Mouse (Mus musculus) neural tube, embryonic 14.5 days (tissue): Measurements from ENCODE around the gene C87436. TPM values are rescaled to one million over a fixed set of nuclear protein-coding genes. Genes with fewer than 3 reads are reported as not detected.

Experiments
- ATAC-seq: fragments of 200-750 bp; cut with Nextera tagmentation; 2 replicates; pipeline ENCODE4 v1.8.0; 2017; ENCODE audit warnings: low read depth, mild to moderate bottlenecking, moderate TSS enrichment, moderate library complexity
- H3K27ac ChIP-seq: fragments of 300-500 bp; sonication (generic); 2 replicates; pipeline ENCODE4 v1.5.1; 2014; ENCODE audit warnings: low read depth, mild to moderate bottlenecking, control low read depth, low read length, moderate library complexity, mixed read lengths
- H3K27me3 ChIP-seq: fragments of 300-500 bp; sonication (generic); 2 replicates; pipeline ENCODE4 v1.6.1; 2014; ENCODE audit warnings: low read length; ENCODE audit not compliant: control insufficient read depth, insufficient read depth
- H3K36me3 ChIP-seq: fragments of 300-500 bp; sonication (generic); 2 replicates; pipeline ENCODE4 v1.6.1; 2014; ENCODE audit warnings: low read length, mixed read lengths; ENCODE audit not compliant: control insufficient read depth, insufficient read depth
- H3K4me1 ChIP-seq: fragments of 300-500 bp; sonication (generic); 2 replicates; pipeline ENCODE4 v1.6.1; 2014; ENCODE audit warnings: low read length; ENCODE audit not compliant: control insufficient read depth, insufficient read depth
- H3K4me2 ChIP-seq: fragments of 300-500 bp; sonication (generic); 2 replicates; pipeline ENCODE4 v1.6.1; 2014; ENCODE audit warnings: mild to moderate bottlenecking, low read depth, low read length, control low read depth
- H3K4me3 ChIP-seq: fragments of 300-500 bp; sonication (generic); 2 replicates; pipeline ENCODE4 v1.5.1; 2014; ENCODE audit warnings: low read depth, low read length, control low read depth, mixed read lengths
- H3K9ac ChIP-seq: fragments of 300-500 bp; sonication (generic); replicated peaks from 2 replicates; pipeline ENCODE4 v1.6.1; 2014; ENCODE audit warnings: low read depth, mild to moderate bottlenecking, control low read depth, low read length, mixed read lengths
- H3K9me3 ChIP-seq: fragments of 300-500 bp; sonication (generic); 2 replicates; pipeline ENCODE4 v1.6.1; 2016; ENCODE audit warnings: low read length; ENCODE audit not compliant: control insufficient read depth
- WGBS: fragments of 180-500 bp; shearing (Covaris S2); extraction: QIAGEN DNeasy Blood & Tissue Kit; methylation state at CpG from one replicate; pipeline ENCODE4 v1.1.7; 2014; 5-methylcytosine and 5-hydroxymethylcytosine counted together
- polyA plus RNA-seq: library from polyadenylated mRNA; unstranded; fragments of >200 nt; fragmentation: Nextera tagmentation; extraction: Ambion mirVana; gene quantifications from 2 replicates; pipeline ENCODE4 v1.2.1, GENCODE M21; 2014

C87436 gene
- polyA plus RNA-seq, 1 experiment from 2014 or later, result 21.9 TPM

DNA sequence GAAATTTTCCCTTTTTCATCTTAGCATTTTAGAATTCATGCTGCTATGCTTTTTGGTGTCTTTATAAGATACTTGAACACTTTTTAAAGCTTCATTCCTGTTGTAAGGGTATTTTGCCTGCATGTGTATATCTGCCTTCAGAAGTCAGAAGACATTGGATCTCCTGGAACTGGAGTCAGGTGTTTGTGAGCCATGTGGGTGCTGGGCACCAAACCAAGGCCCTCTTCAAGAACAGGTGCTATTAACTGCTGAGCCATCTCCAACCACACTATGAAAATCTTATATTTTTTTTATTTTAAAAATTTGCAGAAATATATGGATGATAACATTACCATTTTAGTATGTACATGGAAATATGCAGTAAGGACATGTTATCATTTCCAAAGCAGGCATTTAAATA is 31.9 kb upstream of the C87436 start:
- peak overlapping the region; percentile 77 for H3K4me3 ChIP-seq
- peaks cover 12% of the 10 kb centered on the region for H3K4me1 ChIP-seq
- no peak for ATAC-seq

DNA sequence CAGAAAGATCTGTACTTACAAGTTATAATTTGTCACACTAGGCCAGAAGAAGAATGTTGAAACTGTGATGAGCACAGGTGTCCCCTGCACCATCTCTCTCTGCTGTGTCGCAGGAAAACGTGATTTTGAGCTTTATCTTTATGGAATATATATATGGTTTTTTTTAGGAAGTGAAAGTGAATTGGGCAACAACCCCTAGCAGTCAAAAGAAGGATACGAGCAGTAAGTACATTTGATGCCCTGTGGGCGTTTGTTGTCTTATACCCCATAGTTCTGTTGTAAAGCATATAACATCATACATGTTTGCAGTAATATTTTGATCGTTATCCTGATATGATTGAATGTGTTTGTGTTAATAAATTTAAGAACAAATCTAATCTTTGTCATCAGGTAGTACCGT is 19.5 kb upstream of the C87436 start:
- no peak overlapping the region for H3K27ac ChIP-seq
- 94% methylated on average over 6 of the region's 6 CpGs for WGBS
- no peaks in the 10 kb centered on the region for H3K4me1 ChIP-seq
- no peaks in the 10 kb centered on the region for H3K27me3 ChIP-seq
- no peaks in the 10 kb centered on the region for H3K9me3 ChIP-seq
- no peak overlapping the region for H3K4me3 ChIP-seq
- H3K36me3 ChIP-seq, result peaks cover 62% of the 10 kb centered on the region
- H3K4me2 ChIP-seq, result no peak overlapping the region
- no peak for ATAC-seq
- H3K9ac ChIP-seq, result no peak overlapping the region

More for the DNA sequence above, 31.9 kb upstream of the C87436 start:
- H3K36me3 ChIP-seq, result no peaks in the 10 kb centered on the region; the same call in 1 of the 2 replicates
- no peaks in the 10 kb centered on the region for H3K9me3 ChIP-seq
- H3K27ac ChIP-seq, result no peak overlapping the region
- H3K4me2 ChIP-seq, result peak overlapping the region; percentile 81
- no peaks in the 10 kb centered on the region for H3K27me3 ChIP-seq
- no peak overlapping the region for H3K9ac ChIP-seq

DNA sequence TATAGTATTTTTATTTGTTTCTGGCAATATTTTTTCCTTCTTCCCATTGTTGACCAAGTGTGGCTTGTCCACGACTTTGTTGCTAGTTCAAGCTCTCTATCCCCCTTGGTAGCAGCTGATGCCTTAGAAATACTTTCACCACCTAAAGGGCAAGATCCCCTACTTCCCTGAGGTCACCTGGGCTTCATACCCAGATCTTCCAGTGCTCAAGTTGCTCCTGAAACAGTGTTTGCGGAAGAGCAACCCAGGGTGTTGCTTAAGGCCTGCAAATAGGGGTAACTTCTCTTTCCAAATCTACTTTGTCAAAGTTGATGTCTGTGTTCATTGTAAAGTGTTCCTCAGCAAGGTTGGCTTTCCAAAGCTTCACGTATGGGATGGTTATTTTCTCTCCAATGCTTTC is 18.9 kb upstream of the C87436 start:
- Histone ChIP-seq H3K4me3 (no peak overlapping the region), H3K9me3 (no peaks in the 10 kb centered on the region), H3K27ac (no peak overlapping the region), H3K27me3 (no peaks in the 10 kb centered on the region), H3K9ac (no peak overlapping the region), H3K4me2 (no peak overlapping the region), H3K36me3 (peaks cover 59% of the 10 kb centered on the region), H3K4me1 (no peaks in the 10 kb centered on the region)
- no peak for ATAC-seq
- 91% methylated on average over 3 of the region's 3 CpGs for WGBS

GRCm38 (mm10) chr6:86420491-86420890 is 17.7 kb upstream of the C87436 start:
- no peaks in the 10 kb centered on the region for H3K27me3 ChIP-seq
- 82% methylated on average over 6 of the region's 6 CpGs for WGBS
- H3K4me3 ChIP-seq, result no peak overlapping the region
- H3K36me3 ChIP-seq, result peaks cover 68% of the 10 kb centered on the region
- no peak overlapping the region for H3K9ac ChIP-seq
- H3K27ac ChIP-seq, result no peak overlapping the region
- ATAC-seq, result no peak
- no peaks in the 10 kb centered on the region for H3K4me1 ChIP-seq
- no peak overlapping the region for H3K4me2 ChIP-seq
- no peaks in the 10 kb centered on the region for H3K9me3 ChIP-seq

DNA sequence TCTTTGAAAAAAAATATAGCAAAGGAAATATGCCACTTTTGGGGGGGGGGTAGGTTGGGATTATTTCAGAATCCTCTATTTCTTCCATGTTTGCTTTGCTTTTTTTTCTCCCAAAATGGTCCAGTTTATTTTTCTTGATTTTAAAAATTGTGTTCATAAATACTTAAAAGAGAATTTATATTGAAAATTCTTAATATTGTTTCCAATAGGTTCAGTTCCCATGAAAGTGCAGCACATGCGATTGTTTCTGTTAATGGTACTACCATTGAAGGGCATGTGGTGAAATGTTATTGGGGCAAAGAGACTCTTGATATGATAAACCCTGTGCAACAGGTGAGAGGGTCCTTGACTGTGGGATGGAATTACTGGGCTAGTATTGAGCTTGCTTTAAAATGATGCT is 11.8 kb upstream of the C87436 start, which contains the start of gene Gm44790:
Gene Gm44790, plus strand, starts transcription at position 301 of the 400 bp plus-strand sequence.
- H3K9ac ChIP-seq, result no peak within 1 kb of the TSS
- no peak within 1 kb of the TSS for H3K4me2 ChIP-seq
- no peaks in the 10 kb centered on the region for H3K27me3 ChIP-seq
- WGBS, result 98% methylated on average over 1 of the region's 1 CpGs
- ATAC-seq, result no peak
- H3K27ac ChIP-seq, result no peak within 1 kb of the TSS
- H3K4me1 ChIP-seq, result no peaks in the 10 kb centered on the region
- H3K9me3 ChIP-seq, result no peaks in the 10 kb centered on the region
- no peak within 1 kb of the TSS for H3K4me3 ChIP-seq
- peaks cover 65% of the 10 kb centered on the region for H3K36me3 ChIP-seq

- H3K27ac ChIP-seq, result no peak overlapping the region
- H3K27me3 ChIP-seq, result no peaks in the 10 kb centered on the region
- H3K4me3 ChIP-seq, result no peak overlapping the region
- no peak overlapping the region for H3K4me2 ChIP-seq
- H3K36me3 ChIP-seq, result peaks cover 74% of the 10 kb centered on the region
- ATAC-seq, result no peak
- no peaks in the 10 kb centered on the region for H3K4me1 ChIP-seq
- 97% methylated on average over 3 of the region's 3 CpGs for WGBS
- H3K9me3 ChIP-seq, result no peaks in the 10 kb centered on the region
- no peak overlapping the region for H3K9ac ChIP-seq
Observed at GRCm38 (mm10) chr6:86431531-86431930, 6.6 kb upstream of the C87436 start.

DNA sequence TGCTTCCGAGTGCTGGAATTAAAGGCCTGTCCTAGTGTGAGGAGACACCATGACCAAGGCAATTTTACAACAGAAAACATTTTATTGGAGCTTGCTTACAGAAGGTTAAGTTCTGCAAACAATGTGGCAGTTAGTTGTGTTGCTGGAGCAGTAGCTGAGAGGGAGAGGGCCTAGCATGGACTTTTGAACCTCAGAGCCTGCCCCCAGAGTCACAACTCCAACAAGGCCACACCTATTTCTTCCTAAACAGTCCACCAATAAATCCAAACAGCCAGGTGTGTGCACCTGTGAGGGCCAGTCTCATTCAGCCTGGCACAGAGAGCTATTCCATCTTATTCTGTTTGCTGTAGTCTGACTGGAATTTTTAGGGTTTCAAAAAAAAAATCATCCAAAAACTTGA is 4.5 kb upstream of the C87436 start:
- H3K4me3 ChIP-seq, result no peak overlapping the region
- H3K4me1 ChIP-seq, result no peaks in the 10 kb centered on the region
- peaks cover 53% of the 10 kb centered on the region for H3K36me3 ChIP-seq
- 83% methylated on average over 1 of the region's 1 CpGs for WGBS
- no peaks in the 10 kb centered on the region for H3K9me3 ChIP-seq
- H3K4me2 ChIP-seq, result no peak overlapping the region
- H3K27ac ChIP-seq, result no peak overlapping the region
- no peak overlapping the region for H3K9ac ChIP-seq
- no peak for ATAC-seq
- H3K27me3 ChIP-seq, result no peaks in the 10 kb centered on the region

GRCm38 (mm10) chr6:86437711-86438110 is 463 bp upstream of the C87436 start:
- peaks cover 3% of the 10 kb centered on the region; the same call in 1 of the 2 replicates for H3K4me1 ChIP-seq
- H3K36me3 ChIP-seq, result peaks cover 28% of the 10 kb centered on the region
- H3K9ac ChIP-seq, result peak overlapping the region; percentile 80
- WGBS, result 3% methylated on average over 14 of the region's 14 CpGs
- peak overlapping the region; percentile 81 for H3K4me2 ChIP-seq
- H3K27me3 ChIP-seq, result no peaks in the 10 kb centered on the region
- ATAC-seq, result no peak
- H3K9me3 ChIP-seq, result no peaks in the 10 kb centered on the region
- peak overlapping the region; percentile 88 for H3K27ac ChIP-seq
- peak overlapping the region; percentile 83 for H3K4me3 ChIP-seq

DNA sequence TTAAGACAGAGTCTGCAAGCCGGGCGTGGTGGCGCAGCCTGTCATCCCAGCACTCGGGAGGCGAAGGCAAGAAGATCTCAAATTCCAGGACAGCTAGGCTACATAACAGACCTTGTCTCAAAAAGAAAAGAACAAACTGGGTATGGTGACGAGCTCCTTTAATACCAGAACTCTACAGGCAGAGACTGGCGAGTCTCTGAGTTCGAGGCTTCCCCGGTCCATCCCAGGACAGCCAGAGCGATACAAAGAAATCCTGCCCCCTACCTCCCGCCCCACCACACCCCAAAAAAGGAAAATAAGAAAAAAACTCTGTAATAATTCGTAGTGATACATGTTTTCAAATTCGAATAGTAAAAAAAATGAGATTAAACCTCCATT is 934 bp downstream of the C87436 start:
- peak overlapping the region; percentile 80 for H3K9ac ChIP-seq
- WGBS, result 5% methylated on average over 13 of the region's 13 CpGs
- peaks cover 24% of the 10 kb centered on the region for H3K36me3 ChIP-seq
- peak overlapping the region; percentile 83 for H3K4me3 ChIP-seq
- no peaks in the 10 kb centered on the region for H3K27me3 ChIP-seq
- H3K9me3 ChIP-seq, result no peaks in the 10 kb centered on the region
- peaks cover 3% of the 10 kb centered on the region; the same call in 1 of the 2 replicates for H3K4me1 ChIP-seq
- peak overlapping the region; percentile 88 for H3K4me2 ChIP-seq
- peak overlapping the region; percentile 88 for H3K27ac ChIP-seq
- ATAC-seq, result no peak
